Mouse (Mus musculus): ENCODE data around the gene Dcbld1.

DNA sequence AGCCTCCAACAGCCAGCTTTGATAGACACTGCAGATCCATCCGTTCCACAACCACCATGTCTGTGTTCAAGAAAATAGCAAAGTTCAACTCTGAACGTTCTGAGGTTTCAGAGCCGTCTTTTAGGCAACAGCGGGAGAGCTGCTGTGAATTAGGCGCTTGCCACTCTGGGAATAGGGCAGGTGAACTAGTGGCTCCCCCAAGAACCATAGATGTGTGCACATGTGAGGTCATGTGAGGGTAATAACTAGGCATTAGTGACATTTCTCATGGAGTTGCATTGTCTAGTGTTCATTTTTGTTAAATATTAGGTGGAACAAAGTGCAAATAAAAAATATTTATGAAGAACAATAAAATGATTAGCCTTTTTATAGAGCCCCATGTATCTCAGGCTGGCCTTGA, 8.6 kb downstream of the Dcbld1 start:
- no peak for TF ChIP-seq CTCF (IDR thresholded peaks at IDR 0.05; ENCODE audit: borderline replicate concordance, control insufficient read depth, extremely low read depth, insufficient read depth, low read length, poor library complexity)
- TF ChIP-seq POLR2A (IDR thresholded peaks at IDR 0.05; ENCODE audit: control insufficient read depth, extremely low read depth, insufficient read depth, low read length, poor library complexity) = no peak
